Mouse (Mus musculus): ENCODE measurements at regions not wholly inside any gene's neighbourhood (a gene's known extent, or its start where the extent isn't known, plus 50 kb on each side); places are given as distances from the start of the nearest gene placed in this dataset.

DNA sequence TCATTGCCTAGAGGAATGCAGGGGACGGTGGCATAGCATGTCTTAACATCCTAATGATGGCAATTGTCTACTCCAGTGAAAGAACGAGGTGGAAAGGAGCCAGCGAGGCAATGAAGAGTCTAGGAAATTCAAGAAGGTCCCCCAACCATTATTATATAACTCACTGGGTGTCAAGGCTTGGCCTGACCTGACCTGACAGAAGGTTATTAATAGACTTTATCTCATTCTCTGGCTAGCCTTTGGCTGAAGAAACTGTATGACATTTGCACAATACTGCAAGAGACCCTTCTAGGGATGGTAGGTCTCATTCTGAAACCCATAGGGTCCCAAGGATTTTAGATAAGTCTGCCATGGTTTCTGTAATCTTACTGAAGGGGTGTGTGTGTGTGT is 121.0 kb upstream of the Jarid2 start:
- no peak for DNase-seq (ENCODE audit: low spot score)

DNA sequence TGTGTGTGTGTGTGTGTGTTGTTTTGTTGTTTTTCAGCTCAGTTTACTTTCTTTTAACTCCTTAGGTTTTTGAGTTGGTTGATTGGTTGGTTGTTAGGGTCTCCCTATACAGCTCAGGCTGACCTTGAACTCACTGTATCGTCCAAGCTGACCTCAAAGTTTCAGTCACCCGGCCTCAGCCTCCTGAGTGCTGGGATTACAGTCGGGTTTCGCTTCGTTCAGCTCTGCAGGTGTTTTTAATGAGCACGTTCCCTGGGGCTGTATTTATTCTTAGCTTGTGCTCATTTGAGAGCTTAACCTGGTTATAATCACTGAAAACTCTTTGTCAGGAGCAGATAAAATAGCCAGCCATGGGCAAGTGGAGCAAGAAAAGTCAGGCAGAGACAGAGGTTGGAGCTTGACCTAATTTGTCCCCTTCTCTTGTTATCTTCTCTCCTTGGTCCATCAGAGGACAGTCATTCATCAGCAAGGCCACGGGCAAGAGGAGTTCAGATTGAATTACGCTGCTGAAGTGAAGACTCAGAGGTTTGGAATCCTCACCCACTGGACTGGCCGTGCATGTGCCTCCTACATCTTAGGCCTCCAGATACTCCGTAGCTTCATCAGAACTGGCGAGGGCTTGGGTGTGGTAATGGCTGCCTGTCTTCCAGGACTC is 120.5 kb upstream of the Jarid2 start:
- DNase-seq (ENCODE audit: low spot score) = no peak

DNA sequence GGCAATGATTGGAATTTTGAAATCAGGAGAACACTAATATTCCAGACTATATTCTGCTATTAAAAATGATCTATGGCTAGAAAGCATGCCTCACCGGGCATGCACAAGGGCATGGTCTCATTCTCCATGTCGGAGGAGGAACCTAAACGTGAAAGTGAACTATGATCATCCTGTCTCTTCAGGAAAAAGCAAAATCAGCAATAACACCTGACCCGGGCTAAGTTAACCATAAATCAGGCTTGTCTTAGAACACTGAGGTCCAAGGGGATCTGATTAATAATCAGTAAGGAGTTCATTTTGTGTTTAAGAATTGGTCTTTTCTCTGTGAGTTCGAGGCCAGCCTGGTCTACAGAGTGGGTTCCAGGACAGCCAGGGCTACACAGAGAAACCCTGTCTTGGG is 119.7 kb upstream of the Jarid2 start:
- no peak for DNase-seq (ENCODE audit: low spot score)

DNA sequence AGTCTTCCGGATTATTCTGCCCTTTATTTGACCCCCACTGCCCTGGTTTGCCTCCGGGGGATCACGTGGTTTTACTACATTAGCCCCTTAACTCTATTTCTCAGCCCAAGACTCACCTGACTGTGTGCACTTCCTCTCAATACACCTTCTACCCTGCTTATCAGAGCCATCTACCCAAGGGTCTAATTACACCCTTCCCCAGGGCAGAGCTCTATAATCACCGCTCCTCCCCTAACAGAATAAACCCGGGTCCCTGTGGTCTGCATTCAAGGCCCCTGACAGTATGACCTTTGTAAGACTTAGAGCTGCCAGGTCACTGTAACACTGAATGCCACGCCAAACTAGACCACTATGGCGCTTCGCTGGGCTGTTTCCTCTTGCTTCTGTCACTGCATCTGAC is 113.6 kb upstream of the Jarid2 start:
- DNase-seq (ENCODE audit: low spot score) = no peak

DNA sequence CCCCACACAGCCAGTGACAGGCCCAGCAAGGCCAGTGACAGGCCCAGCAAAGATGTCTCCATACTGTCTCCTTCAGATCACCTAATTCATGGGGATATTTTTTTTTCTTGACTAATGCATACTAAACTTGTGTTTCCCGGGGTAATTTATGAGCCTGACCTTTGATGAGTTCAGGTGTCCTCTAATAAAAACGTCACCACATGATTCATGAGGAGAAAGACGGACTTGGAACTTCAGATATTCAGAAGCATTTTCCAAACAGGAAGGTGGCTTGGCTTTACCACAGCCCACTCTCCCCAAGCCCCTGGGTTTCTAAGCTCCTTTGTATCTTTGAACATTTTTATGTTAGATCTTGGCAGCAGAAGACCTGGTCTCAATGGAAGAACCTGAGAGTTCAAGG is 110.9 kb upstream of the Jarid2 start:
- DNase-seq (ENCODE audit: low spot score) = no peak

DNA sequence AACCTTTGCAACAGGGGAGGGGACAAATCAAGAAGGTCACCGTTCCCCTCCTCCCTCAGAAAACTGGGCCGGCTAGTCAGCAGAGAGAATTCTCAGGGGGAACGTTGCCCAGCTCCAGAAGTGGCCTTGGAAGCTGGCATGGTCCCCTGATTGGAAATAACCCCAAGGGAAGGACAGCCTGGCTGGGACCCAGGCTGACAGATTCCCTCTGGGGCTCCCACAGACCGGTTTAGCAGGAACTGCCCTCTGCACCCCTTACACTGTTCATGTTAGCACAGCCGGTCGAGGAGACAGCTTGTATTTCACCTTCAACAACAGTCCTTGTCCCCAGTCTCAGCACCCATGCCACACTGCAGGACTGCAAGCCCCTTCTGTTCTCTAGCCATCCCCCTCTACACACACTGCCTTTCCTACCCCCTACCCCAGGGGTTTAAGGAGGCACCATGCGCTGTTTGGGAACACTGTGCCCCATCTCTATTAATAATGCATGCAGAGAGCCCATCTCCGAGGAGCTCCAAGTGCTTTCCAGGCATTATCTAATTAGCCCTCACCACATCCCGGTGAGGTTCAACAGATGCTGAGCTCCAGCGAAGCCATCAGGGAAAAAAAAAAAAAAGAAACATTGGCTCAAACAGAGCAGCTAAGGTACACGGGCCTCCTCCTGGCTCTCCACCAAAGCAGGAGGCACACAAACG is 106.5 kb upstream of the Jarid2 start:
- DNase-seq (ENCODE audit: low spot score) = no peak

DNA sequence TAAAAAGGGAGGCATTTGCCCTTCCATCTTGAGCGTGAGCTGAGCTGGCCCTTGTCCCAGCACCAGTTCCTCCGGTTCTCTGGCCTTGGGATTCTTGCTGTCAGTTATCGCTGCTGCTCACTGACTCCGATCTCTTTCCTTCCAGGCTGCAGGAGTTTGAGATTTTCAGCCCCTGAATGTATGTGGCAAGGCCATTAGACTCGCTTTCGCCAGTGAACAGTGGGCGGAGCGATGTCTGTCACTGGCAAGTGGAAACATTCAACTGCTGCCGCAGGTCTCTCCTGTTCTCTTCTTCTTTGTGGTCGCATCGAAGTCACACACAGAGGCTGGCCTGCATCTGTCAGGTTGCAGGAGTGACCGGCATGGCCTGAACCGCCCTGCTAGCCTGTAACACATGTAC is 104.6 kb upstream of the Jarid2 start:
- no peak for DNase-seq (ENCODE audit: low spot score)

DNA sequence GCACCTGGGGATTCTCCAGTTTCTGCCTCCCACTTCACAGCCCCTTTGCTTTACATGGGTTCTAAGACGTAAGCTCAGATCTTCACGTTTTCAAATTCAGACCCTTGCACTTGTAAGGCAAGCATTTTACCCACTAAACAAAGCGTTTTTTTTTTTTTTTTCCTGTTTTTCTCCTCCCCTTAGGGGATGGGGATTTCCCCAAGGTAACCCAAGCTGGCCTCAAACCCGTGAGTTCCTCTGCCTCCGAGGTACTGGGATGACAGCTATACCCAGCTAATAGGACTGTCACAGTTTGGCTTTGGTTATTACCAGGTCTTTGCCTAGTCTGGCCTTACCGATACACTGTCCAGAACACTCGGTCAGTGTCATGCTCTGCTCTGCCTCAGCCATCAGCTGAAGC is 103.5 kb upstream of the Jarid2 start:
- DNase-seq (ENCODE audit: low spot score) = no peak

DNA sequence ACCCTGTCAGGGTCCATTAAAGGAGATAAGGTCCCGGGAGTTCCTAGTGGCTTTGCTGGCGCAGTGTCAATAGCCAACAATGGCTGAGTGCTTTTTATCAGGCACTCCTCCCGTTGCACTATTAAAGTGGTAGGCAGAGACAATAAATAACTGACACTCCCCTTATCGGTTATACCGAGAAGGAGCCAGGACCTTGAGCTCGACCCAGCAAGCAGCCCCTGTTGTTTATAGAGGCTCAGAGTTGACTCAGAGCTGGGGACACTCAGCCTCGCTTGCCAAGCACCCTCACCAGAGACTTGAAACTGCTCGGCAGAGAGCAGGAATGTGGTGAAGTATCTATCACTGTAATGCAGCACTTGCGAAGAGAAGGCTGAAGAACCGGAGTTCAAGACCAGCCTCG is 102.5 kb upstream of the Jarid2 start:
- no peak for DNase-seq (ENCODE audit: low spot score)

DNA sequence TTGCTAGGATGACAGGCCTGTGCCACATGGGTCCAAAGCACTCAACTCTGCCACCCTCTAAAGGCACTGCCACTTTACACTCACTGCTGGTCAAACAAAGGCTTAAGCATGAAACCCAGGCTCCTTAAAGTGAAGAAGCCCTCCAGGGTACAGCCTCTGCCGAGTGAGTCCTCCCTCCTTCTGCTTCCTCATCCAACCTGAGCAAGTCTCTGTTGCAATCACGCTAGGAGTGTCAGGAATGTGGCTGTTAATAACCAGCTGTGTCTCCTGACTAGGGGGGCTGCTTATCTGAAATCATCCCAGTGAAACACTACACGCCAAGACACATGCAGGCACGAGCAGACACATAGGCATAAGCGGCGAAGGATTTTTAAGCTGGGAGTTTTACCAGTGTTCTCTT is 99.2 kb upstream of the Jarid2 start:
- no peak for DNase-seq (ENCODE audit: low spot score)

DNA sequence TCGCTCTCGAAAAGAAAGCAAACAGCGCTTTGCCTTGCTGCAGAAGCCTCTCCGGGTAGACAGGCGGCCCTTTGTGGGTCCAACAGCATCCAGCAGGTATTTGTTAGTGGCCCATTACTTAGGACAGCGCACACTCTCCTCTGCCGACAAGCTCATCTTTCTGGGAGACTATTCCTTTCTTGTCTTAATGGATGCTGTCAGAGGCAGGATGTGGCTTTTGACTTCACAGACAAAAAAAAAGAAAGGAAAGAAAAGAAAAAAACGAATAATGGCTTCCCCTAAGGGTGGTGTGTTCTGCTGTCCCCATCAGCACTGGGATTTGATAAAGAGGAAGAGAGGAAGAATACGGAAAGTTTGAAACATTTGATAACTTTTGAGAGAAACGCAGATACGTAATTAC is 94.7 kb upstream of the Jarid2 start:
- no peak for DNase-seq (ENCODE audit: low spot score)

DNA sequence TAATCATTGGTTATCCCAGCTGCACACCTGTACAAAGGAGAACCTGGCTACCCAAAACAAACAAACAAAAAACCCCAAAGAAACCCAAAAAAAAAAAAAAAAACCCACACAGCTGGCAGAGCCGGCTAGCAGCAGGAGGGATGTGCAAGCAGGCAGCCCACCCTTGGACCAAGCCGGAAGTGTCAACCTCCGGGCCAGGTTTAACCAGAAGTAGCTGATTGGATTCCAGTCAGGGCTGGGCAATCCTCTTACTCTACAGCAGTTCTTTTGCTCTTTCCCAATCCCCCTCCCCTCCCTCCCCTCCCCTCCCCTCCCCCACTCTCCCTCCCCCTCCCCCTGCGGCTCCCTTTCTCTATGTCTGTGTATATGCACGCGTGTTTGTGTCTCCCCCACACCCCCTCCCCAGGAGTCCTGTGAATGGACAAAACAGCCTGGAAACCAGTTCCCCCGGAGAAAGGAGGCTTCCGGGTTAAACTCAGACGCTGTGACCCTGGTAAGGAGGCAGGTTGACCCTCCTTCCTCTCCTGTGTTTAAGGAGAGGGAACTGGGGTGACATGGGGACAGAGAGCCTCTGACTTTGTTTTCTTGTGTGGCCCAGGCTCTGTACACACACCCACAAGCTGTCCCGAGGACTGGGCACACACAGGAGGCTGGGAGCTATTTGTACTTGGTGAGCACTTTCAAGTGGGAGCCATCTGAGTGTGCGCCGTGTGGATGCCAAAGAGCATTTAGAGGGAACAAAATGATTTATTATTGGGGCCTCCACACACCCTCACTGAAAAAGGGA is 93.9 kb upstream of the Jarid2 start:
- DNase-seq (ENCODE audit: low spot score) = no peak

DNA sequence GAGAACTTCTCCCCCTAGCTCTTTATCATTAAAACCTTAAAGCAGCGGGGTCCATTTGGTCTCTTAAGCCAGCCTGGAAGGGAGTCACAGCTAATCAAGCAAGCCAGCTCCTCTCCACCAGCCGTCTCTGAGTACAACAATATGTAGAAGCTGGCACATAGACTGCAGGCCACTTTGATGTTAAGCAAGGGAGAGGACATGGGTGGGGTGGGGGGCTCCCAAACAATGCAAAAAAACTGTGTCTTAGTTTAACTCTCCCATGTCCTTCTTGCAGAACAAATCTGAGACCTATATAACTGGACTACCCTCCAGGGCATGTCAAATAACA is 93.3 kb upstream of the Jarid2 start:
- no peak for DNase-seq (ENCODE audit: low spot score)

DNA sequence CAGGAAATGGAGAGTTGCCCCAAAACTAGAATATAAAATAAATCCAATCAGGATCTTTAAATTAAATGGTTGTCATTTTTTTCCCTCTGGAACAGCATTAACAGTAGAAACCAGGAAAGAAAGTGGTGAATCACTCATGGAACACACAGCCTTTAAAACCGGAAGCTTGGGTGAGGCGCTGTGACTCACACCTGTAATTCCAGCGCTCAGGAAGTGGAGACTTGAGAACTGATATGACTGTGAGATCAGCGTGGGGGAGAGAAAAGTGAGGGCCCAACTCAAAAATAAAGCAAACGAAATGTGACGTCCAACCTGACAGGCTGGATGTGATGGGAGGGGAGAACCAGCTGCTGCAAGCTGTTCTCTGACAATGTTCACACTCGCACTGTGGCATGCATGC is 86.9 kb upstream of the Jarid2 start:
- DNase-seq (ENCODE audit: low spot score) = no peak

DNA sequence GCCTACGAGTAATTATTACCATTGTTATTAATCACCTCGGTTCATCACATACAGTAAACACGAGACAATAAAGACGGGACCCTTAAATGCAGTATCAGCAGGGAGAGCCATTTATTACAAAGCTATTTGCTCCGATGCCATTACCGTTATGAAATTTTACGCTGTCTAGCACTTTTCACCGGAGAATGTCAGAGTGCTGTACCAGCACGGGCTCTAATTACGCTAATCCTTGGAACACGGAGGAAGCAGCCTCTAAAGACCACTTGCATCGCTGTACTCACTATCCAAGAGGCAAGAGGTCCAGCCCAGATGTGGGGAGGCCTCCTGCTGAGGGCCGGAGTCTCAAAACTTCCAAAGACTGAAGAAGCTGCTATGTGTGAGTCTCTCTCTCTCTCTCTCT is 79.2 kb upstream of the Jarid2 start:
- no peak for DNase-seq (ENCODE audit: low spot score)

DNA sequence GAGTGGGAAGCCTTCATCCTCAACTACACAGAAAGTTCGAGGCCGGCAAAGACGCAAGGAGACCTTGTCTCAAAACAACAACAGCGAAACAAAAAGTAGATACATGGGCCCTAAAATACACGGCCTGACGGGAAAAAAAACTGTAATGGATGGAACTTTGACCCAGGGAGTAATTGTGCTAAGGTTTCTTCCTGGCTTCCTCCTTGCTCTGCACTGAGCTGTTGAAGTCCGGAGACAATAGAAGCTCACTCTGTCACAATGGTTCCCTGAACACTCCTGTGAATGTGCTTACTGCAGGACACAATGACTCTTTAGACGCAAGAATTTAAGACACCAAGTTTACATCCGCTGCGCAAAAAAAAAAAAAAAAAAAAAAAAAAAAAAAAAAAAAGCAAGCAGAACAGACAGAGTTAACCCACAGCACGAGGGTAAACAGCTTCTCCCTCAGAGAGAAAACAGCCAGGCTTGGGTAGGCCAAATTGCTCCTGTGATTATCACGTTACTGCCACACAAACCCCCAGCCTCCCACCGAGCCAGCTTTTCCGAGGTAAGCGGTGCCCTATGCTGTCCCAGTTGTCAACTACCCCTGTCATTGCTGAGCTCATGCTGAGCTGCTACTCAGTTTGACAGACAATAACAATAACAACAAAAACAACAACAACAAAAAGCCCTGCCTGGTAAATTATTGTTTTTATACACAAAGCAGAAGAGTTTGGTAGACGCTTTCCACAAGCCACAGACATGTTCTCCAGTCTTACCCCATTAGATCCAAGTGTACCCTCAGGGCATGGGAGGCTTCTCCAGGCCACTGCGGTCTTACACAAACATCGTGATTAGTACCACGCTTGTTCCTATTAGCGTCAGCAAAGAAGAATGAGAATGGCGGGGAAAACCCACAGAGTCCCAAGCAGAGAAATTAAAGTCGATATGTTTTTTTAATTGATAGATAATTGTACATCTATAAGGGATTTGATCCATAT is 77.7 kb upstream of the Jarid2 start:
- no peak for DNase-seq (ENCODE audit: low spot score)

DNA sequence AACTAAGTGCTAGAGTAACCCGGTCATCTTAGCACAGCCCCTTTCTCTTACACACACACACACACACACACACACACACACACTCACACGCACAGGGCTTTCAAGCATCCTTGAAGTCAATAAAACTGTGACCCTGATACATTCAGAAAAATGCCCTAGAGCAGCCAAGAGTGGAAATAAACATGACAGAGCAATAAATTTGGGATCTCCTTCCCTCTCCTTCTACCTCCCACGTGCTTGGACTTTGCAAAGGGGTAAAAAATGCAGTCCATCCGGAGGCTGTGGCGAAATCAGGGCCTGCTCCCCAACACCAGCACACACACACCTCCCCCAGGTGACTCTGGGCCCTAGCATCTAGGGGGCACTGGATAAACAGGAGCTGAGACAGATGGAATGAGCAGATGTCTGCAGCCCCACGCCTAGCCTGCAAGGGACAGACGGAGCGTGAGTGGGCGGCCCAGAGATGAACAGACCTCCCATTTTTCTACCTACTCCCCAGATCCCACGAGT is 71.3 kb upstream of the Jarid2 start:
- DNase-seq (ENCODE audit: low spot score) = no peak

DNA sequence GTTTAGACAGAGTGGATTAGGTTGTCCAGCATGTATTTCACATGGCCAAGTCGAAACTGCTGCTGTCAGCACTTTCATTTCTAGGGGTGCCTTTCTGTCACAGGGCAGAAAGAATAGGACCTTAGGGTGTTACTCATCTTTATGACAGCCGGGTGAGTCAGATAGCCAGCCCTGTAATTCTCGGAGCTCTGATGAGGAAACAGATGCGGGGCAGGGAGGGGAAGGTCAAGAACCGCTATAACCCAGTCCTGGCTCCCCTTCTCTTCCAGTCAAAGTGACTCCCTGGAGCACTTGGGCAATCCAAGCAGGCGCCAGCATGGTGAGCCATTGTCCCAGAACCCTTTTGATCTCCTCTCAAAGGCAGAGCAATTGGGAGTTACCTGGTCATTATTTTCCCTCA is 69.4 kb upstream of the Jarid2 start:
- peak; percentile 16 for DNase-seq (ENCODE audit: low spot score)

DNA sequence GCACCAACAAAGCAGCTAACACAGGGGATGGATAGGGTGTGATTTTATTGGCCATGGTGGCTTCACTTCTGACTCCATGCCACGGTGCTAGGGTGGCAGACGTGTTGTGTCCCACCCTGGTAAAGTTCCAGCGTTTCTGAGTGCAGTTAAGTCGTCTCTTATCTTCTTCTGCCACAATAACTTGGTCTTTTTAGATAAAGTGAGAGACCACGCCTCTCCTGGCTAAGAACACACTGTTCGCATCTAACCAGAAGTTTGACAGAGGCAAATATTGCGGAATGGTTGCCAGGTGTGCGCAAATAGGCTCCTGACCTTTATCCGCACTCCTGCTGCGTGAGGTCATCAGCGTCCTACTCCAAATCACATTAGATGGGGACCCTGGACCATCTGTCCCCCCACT is 66.2 kb upstream of the Jarid2 start:
- no peak for DNase-seq (ENCODE audit: low spot score)

DNA sequence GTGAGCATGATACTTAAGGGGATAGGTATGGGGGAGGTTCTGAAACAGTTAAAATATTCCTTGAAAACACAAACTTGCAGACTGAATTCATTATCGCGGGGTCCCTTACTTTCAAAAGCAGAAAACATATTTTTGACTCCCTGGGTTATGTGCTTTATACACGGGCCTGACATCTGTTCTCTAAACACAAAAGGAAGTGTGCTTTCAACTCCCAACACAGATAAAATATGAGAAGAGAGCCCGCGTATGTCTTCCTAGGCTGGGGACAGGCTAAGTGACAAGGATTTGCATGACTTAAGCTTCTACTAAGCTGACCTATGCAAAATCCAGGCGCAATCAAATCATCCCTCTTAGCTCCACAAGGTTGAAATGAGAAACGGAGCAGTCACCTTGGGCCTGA is 65.5 kb upstream of the Jarid2 start:
- no peak for DNase-seq (ENCODE audit: low spot score)

DNA sequence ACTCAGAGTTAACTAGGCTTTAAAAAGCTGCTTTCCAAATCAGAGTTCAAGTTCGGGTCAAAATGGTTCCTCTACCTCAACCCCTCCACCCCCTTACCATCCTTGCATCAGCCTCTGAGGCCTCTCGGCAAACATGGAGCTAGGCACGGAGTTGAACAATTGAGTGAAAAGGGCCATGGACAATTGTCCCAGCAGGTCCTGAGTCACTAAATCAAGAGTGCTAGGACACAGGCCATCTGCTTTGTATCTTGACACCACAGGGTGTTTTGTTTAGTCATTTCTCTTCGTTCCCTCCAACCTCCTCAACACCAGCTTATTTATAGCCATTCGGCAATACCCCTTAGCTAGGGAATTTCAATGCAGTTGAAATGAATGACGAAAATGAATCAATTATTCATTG is 59.5 kb upstream of the Jarid2 start:
- no peak for DNase-seq (ENCODE audit: low spot score)

DNA sequence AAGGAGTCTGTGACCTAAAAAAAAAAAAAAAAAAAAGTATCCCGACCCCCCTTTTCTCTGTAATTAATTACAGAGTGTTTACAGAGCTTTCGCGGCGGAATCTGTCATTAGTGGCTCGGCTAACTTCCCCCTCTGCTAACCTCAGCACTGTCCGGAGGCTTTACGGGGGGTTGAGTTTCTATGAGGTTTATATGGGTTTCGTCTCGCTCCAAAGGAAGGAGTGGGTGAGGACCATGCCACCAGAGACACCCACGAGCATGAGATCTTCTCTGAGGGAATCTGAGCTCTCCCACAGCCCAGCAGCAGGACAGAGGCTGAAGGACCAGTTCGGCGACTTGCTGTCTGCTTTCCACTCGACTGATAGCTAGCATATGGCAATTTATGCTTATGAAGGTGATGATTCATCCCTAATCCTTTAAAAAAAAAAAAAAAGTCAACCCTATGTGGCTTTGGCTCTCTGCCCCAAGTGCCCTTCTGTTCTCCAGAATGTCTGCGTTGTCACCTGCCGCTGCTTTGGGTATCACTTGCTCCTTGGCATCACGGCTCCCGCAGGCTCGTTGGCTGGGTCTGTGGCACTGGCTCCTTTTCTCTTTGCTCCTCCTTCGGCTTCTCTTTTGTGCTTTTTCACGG is 55.8 kb upstream of the Jarid2 start:
- no peak for DNase-seq (ENCODE audit: low spot score)
